Mouse (Mus musculus): ENCODE data around the gene Cyth2. TPM values are rescaled to one million over a fixed set of nuclear protein-coding genes. Genes with fewer than 3 reads are reported as not detected.
A peak's percentile ranks its signal among the peaks of the same experiment; 100 is the strongest.

Gene Cyth2
- polyA plus RNA-seq, 1 experiment from 2014 or later = 109 TPM

GRCm38 (mm10) chr7:45848447-45849027 is 34.2 kb upstream of the Cyth2 start:
- ATAC-seq (ENCODE audit: insufficient read depth) (peak; percentile 70), DNase-seq (peak; percentile 46)
- Histone ChIP-seq H3K27ac (ENCODE audit: low read depth) (peak overlapping the region; percentile 70), H3K27me3 (ENCODE audit: insufficient read depth, low read length) (no peaks in the 10 kb centered on the region), H3K4me2 (no peak overlapping the region), H3K4me1 (ENCODE audit: insufficient read depth) (0 out of 2 replicates have a peak, but pooled peaks cover 2% of the 10 kb centered on the region), H3K9me3 (ENCODE audit: low read depth, low read length) (no peaks in the 10 kb centered on the region), H3K9ac (no peak overlapping the region), H3K4me3 (ENCODE audit: low read depth, low read length) (no peak overlapping the region), H3K36me3 (ENCODE audit: insufficient read depth) (no peaks in the 10 kb centered on the region)
- no peak for TF ChIP-seq CTCF (IDR thresholded peaks at IDR 0.05; ENCODE audit: low read depth)
- WGBS = 7% methylated on average over 6 of the region's 6 CpGs

- WGBS = 73% methylated on average over 10 of the region's 10 CpGs
- H3K27me3 ChIP-seq (ENCODE audit: insufficient read depth, low read length) = 0 out of 2 replicates have a peak, but pooled peaks cover 4% of the 10 kb centered on the region
- no peaks in the 10 kb centered on the region for H3K36me3 ChIP-seq (ENCODE audit: insufficient read depth)
- H3K9ac ChIP-seq = no peak overlapping the region
- DNase-seq (no peak), ATAC-seq (ENCODE audit: insufficient read depth) (no peak)
- no peak overlapping the region for H3K27ac ChIP-seq (ENCODE audit: low read depth)
- no peak overlapping the region for H3K4me3 ChIP-seq (ENCODE audit: low read depth, low read length)
- H3K4me2 ChIP-seq = no peak overlapping the region
- no peaks in the 10 kb centered on the region for H3K9me3 ChIP-seq (ENCODE audit: low read depth, low read length)
- H3K4me1 ChIP-seq (ENCODE audit: insufficient read depth) = 0 out of 2 replicates have a peak, but pooled peaks cover 2% of the 10 kb centered on the region
- TF ChIP-seq CTCF (IDR thresholded peaks at IDR 0.05; ENCODE audit: low read depth) = no peak
These were observed 28.8 kb upstream of the Cyth2 start for GRCm38 (mm10) chr7:45842950-45843744.

GRCm38 (mm10) chr7:45833924-45834323 is 19.5 kb upstream of the Cyth2 start:
- no peak for ATAC-seq (ENCODE audit: insufficient read depth)
- Histone ChIP-seq H3K36me3 (ENCODE audit: insufficient read depth) (peaks cover 7% of the 10 kb centered on the region), H3K4me3 (ENCODE audit: low read depth, low read length) (peak overlapping the region; percentile 44), H3K27ac (ENCODE audit: low read depth) (no peak overlapping the region), H3K4me1 (ENCODE audit: insufficient read depth) (peaks cover 7% of the 10 kb centered on the region), H3K27me3 (ENCODE audit: insufficient read depth, low read length) (peaks cover 47% of the 10 kb centered on the region), H3K9ac (peak overlapping the region; percentile 41), H3K4me2 (peak overlapping the region; percentile 67), H3K9me3 (ENCODE audit: low read depth, low read length) (no peaks in the 10 kb centered on the region)
- no peak for DNase-seq
- TF ChIP-seq CTCF (IDR thresholded peaks at IDR 0.05; ENCODE audit: low read depth) = no peak
- WGBS = 4% methylated on average over 30 of the region's 31 CpGs

GRCm38 (mm10) chr7:45833148-45833790 is 18.9 kb upstream of the Cyth2 start:
- no peak for ATAC-seq (ENCODE audit: insufficient read depth)
- peak; percentile 50 for DNase-seq

GRCm38 (mm10) chr7:45832428-45832827 is 18.0 kb upstream of the Cyth2 start:
- Histone ChIP-seq H3K4me3 (ENCODE audit: low read depth, low read length) (peak overlapping the region; percentile 44), H3K9me3 (ENCODE audit: low read depth, low read length) (no peaks in the 10 kb centered on the region), H3K9ac (peak overlapping the region; percentile 41; the same call in 1 of the 2 replicates), H3K27ac (ENCODE audit: low read depth) (no peak overlapping the region), H3K4me2 (peak overlapping the region; percentile 67), H3K36me3 (ENCODE audit: insufficient read depth) (peaks cover 22% of the 10 kb centered on the region), H3K27me3 (ENCODE audit: insufficient read depth, low read length) (peaks cover 47% of the 10 kb centered on the region), H3K4me1 (ENCODE audit: insufficient read depth) (peaks cover 7% of the 10 kb centered on the region)
- ATAC-seq (ENCODE audit: insufficient read depth) (no peak), DNase-seq (no peak)
- TF ChIP-seq CTCF (IDR thresholded peaks at IDR 0.05; ENCODE audit: low read depth) = no peak
- WGBS = 9% methylated on average over 30 of the region's 30 CpGs

More at GRCm38 (mm10) chr7:45833148-45833790, 18.9 kb upstream of the Cyth2 start:
- TF ChIP-seq CTCF (IDR thresholded peaks at IDR 0.05; ENCODE audit: low read depth) = no peak
- Histone ChIP-seq H3K4me3 (ENCODE audit: low read depth, low read length) (peak overlapping the region; percentile 44), H3K27me3 (ENCODE audit: insufficient read depth, low read length) (peaks cover 47% of the 10 kb centered on the region), H3K4me1 (ENCODE audit: insufficient read depth) (peaks cover 7% of the 10 kb centered on the region), H3K4me2 (peak overlapping the region; percentile 67), H3K9me3 (ENCODE audit: low read depth, low read length) (no peaks in the 10 kb centered on the region), H3K9ac (peak overlapping the region; percentile 41), H3K27ac (ENCODE audit: low read depth) (no peak overlapping the region), H3K36me3 (ENCODE audit: insufficient read depth) (peaks cover 13% of the 10 kb centered on the region)
- whole genome bisulfite sequencing = under 1% methylated on average over 77 of the region's 86 CpGs

- no peak for DNase-seq
- WGBS = 22% methylated on average over 5 of the region's 5 CpGs
- H3K9me3 ChIP-seq (ENCODE audit: low read depth, low read length) = no peaks in the 10 kb centered on the region
- peak overlapping the region; percentile 88 for H3K4me2 ChIP-seq
- peaks cover 7% of the 10 kb centered on the region for H3K4me1 ChIP-seq (ENCODE audit: insufficient read depth)
- no peak; the same call in 1 of the 2 replicates for ATAC-seq (ENCODE audit: insufficient read depth)
- peaks cover 35% of the 10 kb centered on the region for H3K36me3 ChIP-seq (ENCODE audit: insufficient read depth)
- TF ChIP-seq CTCF (IDR thresholded peaks at IDR 0.05; ENCODE audit: low read depth) = no peak
- H3K27ac ChIP-seq (ENCODE audit: low read depth) = no peak overlapping the region
- peaks cover 47% of the 10 kb centered on the region for H3K27me3 ChIP-seq (ENCODE audit: insufficient read depth, low read length)
- peak overlapping the region; percentile 77; the same call in 1 of the 2 replicates for H3K9ac ChIP-seq
- peak overlapping the region; percentile 91 for H3K4me3 ChIP-seq (ENCODE audit: low read depth, low read length)
These were observed 16.7 kb upstream of the Cyth2 start for GRCm38 (mm10) chr7:45831128-45831525.
